Mouse (Mus musculus) kidney, postnatal 25 days (tissue): ENCODE results near the gene Shisa5.

Experiments
- DNase-seq, 2 experiments: peaks; one replicate each; pipeline ENCODE4 v3.0.0; 2021; ENCODE audit warnings: mixed read lengths in 2 of 2

The Shisa5 gene

DNA sequence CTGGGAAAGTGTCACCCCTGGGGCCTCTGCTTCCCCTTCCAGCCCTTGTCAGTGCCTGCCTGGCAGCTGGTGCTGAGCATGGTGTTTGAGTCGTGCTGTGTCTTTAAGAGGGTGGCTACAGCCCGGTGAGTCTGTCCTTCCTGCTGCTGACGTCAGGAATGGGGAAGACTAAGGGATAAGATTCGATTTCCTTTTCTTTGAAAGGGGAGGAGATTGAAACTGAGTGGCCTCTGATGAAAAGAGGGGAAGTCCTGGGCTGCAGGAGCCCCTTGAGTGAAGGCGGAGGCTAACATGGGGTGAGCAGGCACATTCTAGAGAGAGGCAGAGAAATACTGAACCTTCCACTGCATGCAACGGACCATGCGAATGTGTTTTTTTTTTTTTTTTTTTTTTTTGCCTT lies 16.3 kb downstream of the Shisa5 start:
- DNase-seq, result peak; percentile 72 to 85

DNA sequence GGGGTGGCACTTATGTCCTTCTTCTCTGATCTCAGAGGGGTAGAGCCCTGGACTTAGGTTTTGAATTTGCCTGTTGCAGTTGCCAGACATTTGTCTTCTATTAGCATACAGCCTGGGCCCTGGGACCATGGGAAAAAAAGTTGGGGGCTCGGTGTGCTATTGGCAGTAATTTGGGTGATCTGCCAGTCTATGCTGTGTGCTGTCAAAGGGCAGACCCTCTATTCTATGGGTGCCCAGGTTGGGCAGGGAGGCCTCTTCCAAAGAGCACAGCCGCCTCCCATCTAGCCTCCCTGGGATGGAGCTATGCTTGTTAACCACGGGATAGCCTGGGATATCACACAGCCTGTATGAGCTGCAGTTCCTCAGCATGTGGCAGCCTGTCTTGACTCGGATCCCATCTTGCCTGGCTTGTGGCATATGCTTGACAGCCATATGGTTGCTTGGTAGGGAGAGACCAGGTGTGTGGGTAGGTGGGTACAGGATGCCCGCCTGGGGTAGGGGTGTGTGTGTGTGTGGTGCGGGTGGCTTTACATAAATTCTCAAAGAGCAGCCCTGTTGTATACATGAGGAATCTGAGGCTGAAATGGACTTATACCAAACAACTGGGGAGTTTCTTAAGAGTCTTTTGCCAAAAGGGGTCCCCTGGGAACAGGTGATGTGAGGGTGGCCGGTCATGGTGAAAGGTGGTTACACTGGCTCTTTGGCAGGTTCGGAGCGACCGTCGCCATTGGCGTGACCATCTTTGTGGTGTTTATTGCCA lies 17.1 kb downstream of the Shisa5 start:
- DNase-seq, result no peak

DNA sequence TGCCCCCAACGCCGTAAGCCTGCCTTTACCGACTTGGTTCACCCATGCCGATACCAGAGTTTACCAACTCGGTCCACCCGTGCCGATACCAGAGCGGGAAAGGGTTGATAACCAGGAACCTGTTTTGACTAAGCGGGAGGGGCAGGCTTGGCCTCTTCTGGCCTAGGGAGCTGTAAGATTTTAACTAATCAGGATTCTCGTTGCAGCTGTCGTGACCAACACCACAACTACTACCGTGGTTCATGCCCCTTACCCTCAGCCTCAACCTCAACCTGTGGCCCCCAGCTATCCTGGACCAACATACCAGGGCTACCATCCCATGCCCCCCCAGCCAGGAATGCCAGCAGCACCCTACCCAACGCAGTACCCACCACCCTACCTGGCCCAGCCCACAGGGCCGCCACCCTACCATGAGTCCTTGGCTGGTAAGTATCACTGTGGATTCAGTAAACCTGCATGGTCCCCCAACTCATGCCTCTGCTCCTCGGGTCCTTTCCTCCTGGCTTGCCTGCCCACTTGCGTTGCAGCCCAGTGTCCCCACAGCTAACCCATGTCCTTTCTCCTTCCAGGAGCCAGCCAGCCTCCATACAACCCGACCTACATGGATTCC lies 17.8 kb downstream of the Shisa5 start:
- DNase-seq, result no peak

DNA sequence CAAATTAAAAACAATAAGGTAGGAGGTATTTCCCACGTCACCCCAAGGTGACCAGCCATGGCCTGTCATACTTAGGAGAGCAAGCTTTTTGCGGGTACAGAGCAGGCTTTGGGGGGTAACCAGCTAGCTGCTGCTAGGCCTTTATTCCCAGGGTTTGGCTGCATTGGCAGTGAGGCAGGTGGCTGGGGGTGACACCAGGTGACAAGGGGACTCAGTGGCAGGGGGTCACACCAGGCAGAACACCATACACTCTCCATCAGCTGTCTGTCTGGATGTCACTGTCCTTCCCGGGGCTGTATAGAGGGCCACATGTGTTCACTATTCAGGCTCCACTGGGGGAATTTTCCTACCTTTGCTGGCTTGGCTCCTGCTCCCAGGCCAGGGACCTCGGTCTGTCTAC lies 18.6 kb downstream of the Shisa5 start:
- DNase-seq, result no peak

DNA sequence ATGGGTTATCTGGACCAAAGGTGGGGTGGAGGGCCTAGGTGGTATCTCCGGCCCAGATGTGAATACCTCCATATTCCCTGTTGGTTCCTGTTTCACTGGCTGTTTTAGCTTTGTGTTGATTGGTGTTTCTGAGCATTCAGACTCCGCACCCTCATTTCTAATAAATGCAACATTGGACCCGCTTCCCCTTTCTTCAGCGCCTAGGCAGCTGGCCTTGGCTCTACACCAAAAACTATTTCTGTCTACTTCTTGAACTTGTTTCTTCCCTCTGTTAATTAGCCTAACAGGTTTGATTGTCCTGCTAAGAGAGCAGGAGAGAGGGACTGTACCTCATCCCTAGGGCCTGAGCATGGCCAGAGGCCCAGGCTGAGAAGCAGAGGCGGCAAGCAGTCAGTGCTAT lies 19.2 kb downstream of the Shisa5 start:
- DNase-seq, result no peak

DNA sequence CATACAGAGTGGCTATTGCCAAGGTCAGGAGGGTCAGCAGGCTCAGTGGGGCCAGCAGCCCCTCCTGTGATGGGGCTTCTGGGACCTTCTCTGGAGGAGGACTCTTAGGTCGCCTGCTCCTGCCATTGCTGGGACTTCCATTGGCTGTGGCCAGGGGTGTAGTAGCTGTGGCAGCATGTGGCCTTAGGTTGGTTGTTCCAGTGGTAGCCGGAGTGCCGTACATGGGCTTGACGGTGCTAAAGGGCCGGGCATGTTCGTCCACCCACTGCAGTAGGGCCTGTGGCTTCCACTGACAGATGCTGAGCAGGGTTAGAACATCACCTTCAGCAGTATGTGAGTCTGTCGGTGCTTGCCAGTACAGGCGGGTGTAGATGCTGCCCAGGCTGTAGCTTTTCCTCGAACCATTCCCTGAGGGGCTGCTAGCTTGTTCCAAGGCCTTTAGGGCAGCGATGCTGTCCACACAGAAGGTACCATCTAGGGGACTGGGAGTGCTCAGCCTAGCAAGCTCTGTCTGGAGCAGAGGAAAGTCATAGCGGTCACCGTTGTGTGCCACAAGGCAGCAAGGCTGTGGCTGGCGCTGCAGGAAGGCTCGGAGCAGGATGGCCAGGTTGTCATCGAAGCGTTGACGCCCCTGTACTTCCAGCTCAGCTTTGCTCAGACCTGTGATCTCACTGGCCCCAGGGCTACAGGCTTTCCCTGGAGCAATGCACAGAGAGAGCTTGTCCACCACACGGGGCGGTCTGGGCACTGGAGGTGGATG lies 19.8 kb downstream of the Shisa5 start:
- no peak for DNase-seq

DNA sequence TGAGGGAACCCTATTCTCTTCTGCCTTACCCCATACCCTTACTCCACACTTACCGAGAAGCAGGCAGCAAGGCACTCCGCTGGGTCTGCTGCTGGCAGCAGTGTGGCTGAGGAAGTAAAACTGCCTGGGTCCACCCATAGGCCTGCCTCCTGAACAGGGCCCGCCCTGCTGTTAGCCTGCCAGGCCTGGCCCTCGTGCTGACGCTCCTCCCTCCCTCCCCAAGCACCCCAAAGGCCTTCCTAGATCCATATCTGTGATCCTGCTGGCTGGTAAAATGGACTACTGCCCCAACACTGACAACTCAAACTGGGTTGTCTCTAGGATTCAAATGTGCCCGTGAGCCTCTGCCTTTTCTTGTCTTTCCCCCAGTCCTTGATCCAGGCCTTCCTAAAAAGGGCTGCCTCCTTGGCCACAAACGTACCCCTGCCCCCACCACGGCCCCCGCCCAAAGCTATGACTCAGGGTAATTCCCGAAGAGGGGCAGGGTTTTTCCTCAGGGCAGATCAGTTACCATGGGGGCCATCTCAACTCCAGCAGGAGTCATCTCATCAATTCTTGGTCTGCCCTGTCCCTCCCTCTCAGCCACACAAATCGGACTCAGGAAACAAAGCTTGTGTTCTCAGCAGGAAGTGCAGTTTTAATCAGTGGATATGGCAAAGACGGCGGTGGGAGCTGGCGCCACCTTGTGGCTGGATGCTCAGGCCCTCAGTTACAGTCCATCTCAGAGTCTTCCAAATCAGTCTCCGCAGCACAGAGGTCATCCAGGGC lies 21.0 kb downstream of the Shisa5 start, which contains the start of gene Trex1:
Gene Trex1 (minus strand): TSS at position 599 of the 768 bp plus-strand sequence.
- peak; percentile 94 to 96 for DNase-seq

DNA sequence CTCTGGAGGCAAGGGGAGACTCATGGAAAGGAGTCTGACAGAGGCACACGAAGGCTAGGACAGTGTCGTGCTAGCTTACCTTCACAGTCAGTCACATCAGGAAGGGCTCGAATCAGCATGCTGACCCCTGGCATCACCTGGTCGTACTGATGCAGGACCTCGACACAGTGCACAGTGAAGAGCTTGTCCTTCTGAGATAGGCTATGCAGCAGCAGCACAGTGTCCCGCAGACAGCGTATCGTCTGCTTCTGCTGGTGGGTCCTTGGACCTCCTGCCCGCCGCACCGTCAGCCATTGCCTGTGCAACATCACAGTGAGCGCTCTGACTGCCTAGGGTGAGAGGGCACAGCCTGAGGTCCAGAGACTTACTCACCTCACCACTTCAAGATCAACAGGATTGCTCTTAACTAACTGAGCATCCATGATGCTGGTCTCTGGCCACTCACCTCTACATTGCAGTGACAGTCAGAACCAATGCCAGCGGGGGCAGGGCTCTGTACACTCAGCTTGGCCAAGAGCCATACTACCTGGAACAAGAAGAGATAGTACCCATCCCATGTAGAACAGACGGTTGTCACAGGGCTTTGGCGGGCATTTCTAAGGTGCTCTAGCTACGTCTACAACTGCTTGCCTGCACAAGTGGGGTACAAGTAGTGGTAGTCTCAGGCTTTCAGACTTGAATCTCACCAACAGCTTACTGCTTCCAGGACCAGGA lies 22.0 kb downstream of the Shisa5 start:
- DNase-seq, result peak; percentile 22 to 42

DNA sequence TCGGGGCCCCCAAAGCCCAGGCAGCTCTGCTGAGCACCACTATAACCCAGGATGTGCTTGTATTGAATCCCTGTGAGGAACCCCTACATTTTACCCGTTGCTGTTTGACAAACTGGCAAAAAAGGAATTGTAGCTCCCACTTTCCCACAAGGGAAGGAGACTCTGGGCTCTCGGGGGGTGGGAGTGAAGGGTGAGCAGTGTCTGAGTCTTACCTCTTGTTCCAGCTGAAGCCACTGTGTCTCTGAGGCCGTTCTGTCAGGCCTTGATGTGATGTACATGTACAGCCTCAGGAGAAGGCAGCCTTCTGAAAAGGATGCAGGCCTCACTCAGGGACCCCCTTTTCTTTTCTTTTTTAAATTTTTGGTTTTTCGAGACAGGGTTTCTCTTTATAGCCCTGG lies 22.5 kb downstream of the Shisa5 start:
- no peak for DNase-seq

DNA sequence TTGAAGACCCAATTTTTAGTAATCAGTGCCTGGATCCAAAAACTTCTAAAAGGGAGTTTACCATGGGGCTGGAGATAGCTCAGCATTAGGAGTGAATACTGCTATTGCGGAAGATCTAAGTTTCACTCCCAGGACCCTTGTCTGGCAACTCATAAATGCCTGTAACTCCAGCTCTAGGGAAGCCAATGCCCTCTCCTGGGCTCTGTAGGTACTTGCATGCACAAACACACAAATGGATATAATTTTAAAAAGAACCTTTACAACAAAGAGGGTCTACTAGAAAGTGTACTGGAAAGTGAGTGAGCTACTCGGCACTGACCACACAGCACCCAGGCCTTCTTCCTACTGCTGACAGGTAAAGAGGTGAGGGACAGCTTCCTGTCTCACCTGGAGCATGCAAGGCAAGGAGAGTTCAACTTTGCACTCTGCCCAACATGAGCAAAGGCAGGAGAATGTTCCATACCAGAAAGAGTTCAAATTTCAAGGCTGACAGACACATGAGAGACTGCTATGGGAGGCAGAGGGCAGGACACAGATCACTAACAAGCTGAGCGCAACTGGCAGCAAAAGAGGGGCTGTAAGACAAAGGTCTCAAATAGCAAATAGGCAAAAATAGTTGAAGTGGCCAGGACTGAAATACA lies 29.9 kb downstream of the Shisa5 start:
- DNase-seq, result peak in 1 of 2 experiments; percentile 53

DNA sequence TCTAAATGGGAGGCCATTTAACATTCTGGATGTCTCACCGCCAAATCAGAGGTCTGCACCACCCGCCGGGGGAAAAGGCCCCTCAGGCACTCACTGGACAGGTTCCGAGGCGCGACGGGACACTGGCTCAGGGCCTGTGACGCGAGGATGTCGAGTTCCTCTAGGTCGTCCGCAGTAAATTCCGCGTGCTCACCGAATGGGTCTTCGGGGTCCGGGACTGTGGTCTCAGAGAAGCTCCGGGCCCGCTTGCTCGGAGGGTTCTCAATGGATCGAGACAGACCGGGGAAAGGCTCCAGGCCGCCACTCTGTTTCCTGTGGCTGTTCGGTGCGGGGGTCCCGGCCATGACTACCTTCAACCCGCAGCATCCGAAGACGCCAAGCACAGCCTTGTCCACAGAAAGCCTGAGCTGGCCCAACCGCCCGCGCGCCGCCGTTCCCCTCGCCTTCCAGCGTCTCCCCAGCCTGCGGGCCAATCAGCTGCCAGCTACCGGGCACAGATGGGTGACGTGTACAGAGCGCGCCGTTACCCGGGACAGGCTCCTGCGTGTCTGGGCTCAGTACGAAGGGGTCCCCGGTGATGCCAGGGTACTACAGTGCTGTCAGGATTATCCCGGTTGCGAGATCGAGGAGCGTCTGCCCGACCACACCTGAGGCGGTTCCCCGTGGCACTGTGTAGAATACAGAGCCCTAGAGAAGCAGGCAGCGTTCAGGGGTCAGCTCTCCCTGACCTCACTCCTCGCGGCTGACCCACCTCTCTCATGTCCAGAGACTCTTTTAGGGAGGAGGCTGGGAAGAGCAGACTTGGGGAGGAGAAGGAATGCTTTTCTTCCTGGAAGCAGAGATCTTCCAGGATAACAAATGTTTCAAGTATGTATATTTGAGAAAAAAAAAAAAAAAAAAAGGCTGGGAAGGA lies 35.6 kb downstream of the Shisa5 start, which contains the start of gene Atrip:
Gene Atrip (minus strand): TSS at position 464 of the 913 bp plus-strand sequence.
- DNase-seq, result peak; percentile 93 to 96

DNA sequence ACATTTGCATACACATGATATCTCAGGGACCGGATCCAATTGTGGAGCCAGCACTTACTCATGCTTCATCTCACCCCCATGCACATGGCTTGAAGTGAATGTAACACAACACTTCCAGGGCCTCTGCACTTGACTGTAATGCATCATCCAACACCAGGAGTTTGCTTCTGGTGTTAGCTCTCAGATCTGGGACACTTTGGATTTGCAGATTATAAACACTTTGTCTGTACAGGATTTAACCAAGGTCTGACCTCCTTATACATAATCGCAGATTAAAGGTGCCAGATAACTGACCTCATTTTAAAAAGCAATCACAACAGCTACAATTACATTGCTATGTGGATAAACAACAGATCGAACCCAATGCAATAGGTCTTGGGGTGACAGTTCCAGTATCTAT lies 42.2 kb downstream of the Shisa5 start:
- no peak for DNase-seq

DNA sequence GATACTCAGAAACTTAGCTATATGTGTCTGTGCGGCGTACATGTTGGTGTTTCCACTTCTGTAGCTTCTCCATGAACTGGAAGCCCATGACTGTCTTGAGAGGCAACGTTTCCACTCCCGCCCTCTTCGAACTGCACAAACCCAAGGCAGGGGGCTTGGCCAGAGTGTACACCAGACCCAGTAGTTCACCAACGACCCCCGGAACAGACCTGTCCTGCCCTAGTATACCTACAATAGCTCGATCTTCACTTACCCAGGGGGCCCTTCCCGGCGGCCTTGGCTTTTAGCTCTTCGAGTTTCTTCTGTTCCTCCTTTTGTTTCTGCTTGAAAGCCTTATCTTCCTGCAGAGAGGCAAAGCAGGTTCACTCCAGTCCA lies 43.4 kb downstream of the Shisa5 start:
- DNase-seq, result no peak

DNA sequence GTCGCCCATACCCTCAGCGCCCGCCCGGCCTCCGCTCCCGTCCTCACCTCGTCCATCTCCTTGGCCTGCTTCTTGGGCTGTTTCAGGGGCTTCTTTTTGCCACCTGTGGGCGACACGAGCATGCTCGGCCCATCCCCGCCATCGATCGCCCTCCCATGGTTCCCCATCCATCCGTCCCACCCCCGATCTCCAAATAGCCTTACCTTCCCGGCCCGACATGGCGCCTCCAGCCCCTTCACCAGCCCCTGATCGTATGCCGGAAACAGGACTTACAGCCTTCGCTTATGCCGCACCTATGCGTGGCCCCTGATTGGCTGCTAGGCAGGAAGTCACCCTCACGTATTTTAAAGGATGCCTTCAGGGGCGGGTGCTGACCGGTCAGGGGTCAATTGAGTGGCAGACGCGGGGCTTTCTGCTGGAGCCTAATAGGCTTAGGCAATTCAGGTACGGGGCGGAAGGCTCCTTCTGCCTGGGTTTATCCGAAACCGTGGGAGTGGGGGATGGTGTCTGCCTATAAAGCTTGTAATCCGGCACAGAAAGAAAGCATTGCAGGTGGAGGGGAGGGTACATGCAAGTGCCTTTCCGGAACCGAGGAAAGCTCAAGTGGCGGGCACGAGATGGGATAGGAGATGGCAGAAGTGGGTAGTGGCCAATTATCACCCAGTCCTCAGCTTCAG lies 43.9 kb downstream of the Shisa5 start, which contains the start of the genes Ccdc51 and Tma7:
Gene Ccdc51 (plus strand): TSS at position 370 of the 677 bp plus-strand sequence.
Gene Tma7 (minus strand): TSS at position 464 of the 677 bp plus-strand sequence.
- peak; percentile 87 to 95 for DNase-seq

DNA sequence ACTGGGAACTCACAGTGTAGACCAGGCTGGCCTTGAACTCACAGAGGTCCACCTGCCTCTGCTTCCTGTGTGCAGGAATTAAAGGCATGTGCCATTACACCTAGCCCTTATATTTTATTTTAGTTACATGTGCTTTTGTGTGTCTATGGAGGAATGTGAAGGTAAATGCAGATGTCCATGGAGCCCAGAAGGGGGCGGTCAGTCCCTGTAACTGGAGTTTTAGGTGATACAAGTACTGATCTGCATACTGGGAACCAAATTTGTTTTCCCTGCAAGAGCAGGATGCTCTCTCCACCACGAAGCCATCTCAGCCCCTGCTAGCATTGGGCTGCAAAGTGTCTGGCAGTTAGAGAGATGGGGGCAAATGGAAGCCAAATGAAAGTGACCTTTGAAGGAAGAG lies 46.6 kb downstream of the Shisa5 start:
- DNase-seq, result no peak

DNA sequence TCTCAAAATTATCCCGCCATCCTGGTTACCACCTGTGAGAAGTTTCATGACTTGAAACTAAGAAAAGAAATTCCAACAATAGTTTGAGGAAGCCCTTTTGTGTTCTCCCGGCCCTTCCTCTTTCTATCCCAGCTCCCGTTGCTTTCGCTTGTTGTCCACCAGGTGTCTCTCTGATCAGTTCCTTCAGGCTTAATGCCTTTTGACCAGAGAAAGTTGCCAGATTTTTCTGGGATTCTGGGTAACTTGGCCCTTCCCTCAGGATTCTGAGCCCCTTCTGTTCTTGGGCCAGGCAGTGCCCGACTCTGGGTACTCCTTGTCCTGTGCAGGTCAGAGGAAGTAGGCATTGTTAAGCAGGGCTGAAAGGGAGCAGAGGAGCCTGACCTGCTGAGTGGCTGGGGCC lies 49.6 kb downstream of the Shisa5 start:
- no peak for DNase-seq

DNA sequence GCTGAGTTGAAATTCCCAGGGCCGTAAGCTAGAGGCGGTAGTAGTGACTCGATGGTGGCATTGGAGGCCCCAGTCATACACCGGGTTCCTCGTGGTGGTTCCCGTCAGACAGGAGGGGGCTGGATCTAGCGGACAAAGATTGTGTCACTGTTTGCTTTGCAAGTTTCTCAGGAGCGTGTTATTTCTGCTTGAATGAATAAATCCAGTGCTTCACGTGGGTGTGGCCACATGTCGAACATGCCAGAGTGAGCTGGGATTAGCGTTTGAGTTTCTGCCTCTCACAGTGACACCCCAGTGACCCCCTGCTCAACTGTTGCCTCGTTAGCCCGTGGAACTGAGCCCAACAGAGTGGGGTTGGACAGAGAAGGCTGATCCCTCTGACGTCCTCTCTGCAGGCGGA lies 52.1 kb downstream of the Shisa5 start:
- no peak for DNase-seq

DNA sequence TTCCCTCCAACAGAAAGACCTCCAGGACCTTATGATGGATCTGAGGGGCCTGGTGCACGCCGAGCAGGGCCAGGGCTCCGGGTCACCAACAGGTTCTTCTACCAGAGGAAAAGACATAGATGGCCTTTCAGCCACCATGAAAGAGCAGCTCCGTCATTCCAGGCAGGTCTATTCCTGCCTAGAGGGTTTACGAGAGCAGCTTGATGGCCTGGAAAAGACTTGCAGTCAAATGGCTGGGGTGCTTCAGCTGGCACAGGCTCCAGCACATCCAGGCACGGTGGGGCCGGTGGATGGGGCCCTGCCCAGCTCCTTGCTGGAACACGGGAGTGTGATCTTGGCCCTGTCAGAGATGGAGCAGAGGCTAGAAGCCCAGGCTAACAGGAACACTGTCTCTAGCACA lies 53.4 kb downstream of the Shisa5 start:
- no peak for DNase-seq

DNA sequence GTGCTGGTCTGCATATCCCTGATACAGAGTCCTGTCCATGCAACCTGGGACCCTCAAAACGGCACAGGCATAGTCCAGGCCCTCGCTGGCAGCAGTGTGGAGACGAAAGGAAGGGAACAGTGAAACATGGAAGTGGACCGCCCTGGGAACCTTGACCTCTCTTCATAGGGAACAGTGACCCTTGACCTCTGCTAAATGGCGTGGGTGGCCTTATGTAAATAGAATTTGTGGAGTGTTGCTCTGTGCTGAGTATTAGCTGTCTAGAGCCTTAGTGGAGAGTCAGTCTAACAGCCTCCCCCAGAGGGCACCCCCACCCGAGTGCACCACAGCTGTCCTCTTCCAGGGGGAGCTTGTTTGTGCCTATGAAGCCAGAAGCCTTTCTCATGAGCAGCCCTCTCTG lies 54.4 kb downstream of the Shisa5 start:
- DNase-seq, result peak in 1 of 2 experiments; percentile 65
